Mouse (Mus musculus) cerebellum, adult 2 months (tissue): ENCODE measurements at regions not wholly inside any gene's neighbourhood (a gene's known extent, or its start where the extent isn't known, plus 50 kb on each side); places are given as distances from the start of the nearest gene placed in this dataset.

Experiments used
- CTCF ChIP-seq: fragments of 200-500 bp; IDR thresholded peaks from 2 replicates; pipeline ENCODE4 v1.5.1; 2011; ENCODE audit warnings: low read depth, mild to moderate bottlenecking, control low read depth, low read length, moderate library complexity, borderline replicate concordance; ENCODE audit not compliant: insufficient read depth
- POLR2A ChIP-seq: fragments of 200-500 bp; IDR thresholded peaks from 2 replicates; pipeline ENCODE4 v1.6.1; 2011; ENCODE audit warnings: low read length, control low read depth, borderline replicate concordance; ENCODE audit not compliant: insufficient read depth

GRCm38 (mm10) chr6:117611965-117612364 lies 229.0 kb upstream of the Zfp637 start:
- TF ChIP-seq CTCF = no peak
- no peak for TF ChIP-seq POLR2A
